Mouse (Mus musculus): ENCODE measurements around the gene Apopt1. TPM values are rescaled to one million over a fixed set of nuclear protein-coding genes. Genes with fewer than 3 reads are reported as not detected.

The Apopt1 gene
- polyA plus RNA-seq, 1 experiment from 2014 or later: 56.8 TPM

- WGBS: under 1% methylated on average over 51 of the region's 51 CpGs
- Histone ChIP-seq H3K4me1 (ENCODE audit: control insufficient read depth, insufficient read depth, low read length) (peaks cover 14% of the 10 kb centered on the region), H3K9me3 (replicated peaks; ENCODE audit: control insufficient read depth, low read length, poor library complexity, severe bottlenecking) (no peaks in the 10 kb centered on the region)
Observed at GRCm38 (mm10) chr12:111677882-111678669, 35.0 kb upstream of the Apopt1 start, which contains the start of gene Trmt61a. Gene Trmt61a, plus strand, starts transcription at chr12:111678105.

GRCm38 (mm10) chr12:111678670-111678933 is 34.5 kb upstream of the Apopt1 start:
- 8% methylated on average over 13 of the region's 13 CpGs for WGBS
- H3K4me1 ChIP-seq (ENCODE audit: control insufficient read depth, insufficient read depth, low read length): peaks cover 14% of the 10 kb centered on the region
- no peaks in the 10 kb centered on the region for H3K9me3 ChIP-seq (replicated peaks; ENCODE audit: control insufficient read depth, low read length, poor library complexity, severe bottlenecking)
- no peaks in the 10 kb centered on the region for H3K36me3 ChIP-seq (ENCODE audit: control insufficient read depth, insufficient read depth, low read length)
- H3K4me3 ChIP-seq (ENCODE audit: low read depth, low read length): peak overlapping the region; percentile 64
- ATAC-seq: no peak
- H3K4me2 ChIP-seq (ENCODE audit: low read length): peak overlapping the region; percentile 93
- peak overlapping the region; percentile 73 for H3K9ac ChIP-seq (ENCODE audit: low read depth, low read length)
- H3K27me3 ChIP-seq (ENCODE audit: control insufficient read depth, insufficient read depth, low read depth, low read length): no peaks in the 10 kb centered on the region
- H3K27ac ChIP-seq (ENCODE audit: low read length): no peak overlapping the region

More at GRCm38 (mm10) chr12:111677882-111678669, 35.0 kb upstream of the Apopt1 start, which contains the start of gene Trmt61a:
- no peaks in the 10 kb centered on the region for H3K27me3 ChIP-seq (ENCODE audit: control insufficient read depth, insufficient read depth, low read depth, low read length)
- H3K27ac ChIP-seq (ENCODE audit: low read length): peak within 1 kb of the TSS; percentile 85
- H3K9ac ChIP-seq (ENCODE audit: low read depth, low read length): peak within 1 kb of the TSS; percentile 73
- ATAC-seq: peak; percentile 91
- H3K4me2 ChIP-seq (ENCODE audit: low read length): peak within 1 kb of the TSS; percentile 93
- H3K36me3 ChIP-seq (ENCODE audit: control insufficient read depth, insufficient read depth, low read length): no peaks in the 10 kb centered on the region
- H3K4me3 ChIP-seq (ENCODE audit: low read depth, low read length): peak within 1 kb of the TSS; percentile 64

- no peak for ATAC-seq
- no peak overlapping the region for H3K27ac ChIP-seq (ENCODE audit: low read length)
- peak overlapping the region; percentile 64 for H3K4me3 ChIP-seq (ENCODE audit: low read depth, low read length)
- H3K27me3 ChIP-seq (ENCODE audit: control insufficient read depth, insufficient read depth, low read depth, low read length): no peaks in the 10 kb centered on the region
- peaks cover 14% of the 10 kb centered on the region for H3K4me1 ChIP-seq (ENCODE audit: control insufficient read depth, insufficient read depth, low read length)
- H3K36me3 ChIP-seq (ENCODE audit: control insufficient read depth, insufficient read depth, low read length): no peaks in the 10 kb centered on the region
- WGBS: 57% methylated on average over 7 of the region's 7 CpGs
- H3K9me3 ChIP-seq (replicated peaks; ENCODE audit: control insufficient read depth, low read length, poor library complexity, severe bottlenecking): no peaks in the 10 kb centered on the region
- peak overlapping the region; percentile 93 for H3K4me2 ChIP-seq (ENCODE audit: low read length)
- no peak overlapping the region for H3K9ac ChIP-seq (ENCODE audit: low read depth, low read length)
Observed at GRCm38 (mm10) chr12:111678997-111679396, 34.1 kb upstream of the Apopt1 start.

DNA sequence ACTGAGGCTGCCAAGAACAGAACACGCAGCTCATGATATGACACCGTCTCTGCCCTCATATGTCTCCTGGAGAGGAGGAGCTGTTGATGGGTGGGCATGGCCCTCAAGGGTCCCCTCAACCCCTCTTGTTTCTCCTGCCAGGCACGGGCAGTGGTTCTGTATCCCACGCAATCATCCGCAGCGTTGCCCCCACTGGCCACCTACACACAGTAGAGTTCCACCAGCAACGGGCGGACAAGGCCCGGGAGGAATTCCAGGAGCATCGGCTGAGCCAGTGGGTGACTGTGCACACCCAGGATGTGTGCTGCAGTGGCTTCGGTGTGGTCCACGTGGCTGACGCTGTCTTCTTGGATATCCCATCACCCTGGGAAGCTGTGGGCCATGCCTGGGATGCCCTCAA is 32.4 kb upstream of the Apopt1 start:
- Histone ChIP-seq H3K36me3 (ENCODE audit: control insufficient read depth, insufficient read depth, low read length) (no peaks in the 10 kb centered on the region), H3K27ac (ENCODE audit: low read length) (no peak overlapping the region), H3K4me1 (ENCODE audit: control insufficient read depth, insufficient read depth, low read length) (peaks cover 14% of the 10 kb centered on the region), H3K4me2 (ENCODE audit: low read length) (no peak overlapping the region), H3K4me3 (ENCODE audit: low read depth, low read length) (no peak overlapping the region), H3K9me3 (replicated peaks; ENCODE audit: control insufficient read depth, low read length, poor library complexity, severe bottlenecking) (no peaks in the 10 kb centered on the region), H3K27me3 (ENCODE audit: control insufficient read depth, insufficient read depth, low read depth, low read length) (no peaks in the 10 kb centered on the region), H3K9ac (ENCODE audit: low read depth, low read length) (no peak overlapping the region)
- 96% methylated on average over 13 of the region's 13 CpGs for WGBS
- no peak for ATAC-seq

DNA sequence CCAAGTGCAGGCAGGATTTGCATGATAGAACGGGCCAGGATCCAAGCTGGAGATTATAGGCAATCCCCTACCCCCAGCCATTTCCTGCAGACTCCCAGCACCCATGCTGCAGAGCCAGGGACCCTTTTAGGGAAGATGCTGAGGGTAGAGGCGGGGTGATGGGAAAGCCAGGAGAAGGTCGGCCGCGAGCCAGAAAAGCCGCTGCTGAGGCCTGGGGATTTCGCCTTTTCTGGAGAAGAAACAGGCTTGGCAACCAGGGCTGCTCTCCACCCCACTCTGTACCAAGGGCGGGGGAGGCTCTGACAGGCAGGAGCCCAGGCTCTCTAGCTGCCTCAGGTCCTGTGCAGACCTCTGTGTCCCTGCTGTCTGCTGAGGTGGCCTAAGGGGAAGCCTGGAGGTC is 31.8 kb upstream of the Apopt1 start:
- 93% methylated on average over 8 of the region's 8 CpGs for WGBS
- Histone ChIP-seq H3K4me3 (ENCODE audit: low read depth, low read length) (no peak overlapping the region), H3K4me2 (ENCODE audit: low read length) (no peak overlapping the region), H3K9ac (ENCODE audit: low read depth, low read length) (no peak overlapping the region), H3K27ac (ENCODE audit: low read length) (no peak overlapping the region), H3K27me3 (ENCODE audit: control insufficient read depth, insufficient read depth, low read depth, low read length) (no peaks in the 10 kb centered on the region), H3K36me3 (ENCODE audit: control insufficient read depth, insufficient read depth, low read length) (no peaks in the 10 kb centered on the region), H3K9me3 (replicated peaks; ENCODE audit: control insufficient read depth, low read length, poor library complexity, severe bottlenecking) (no peaks in the 10 kb centered on the region), H3K4me1 (ENCODE audit: control insufficient read depth, insufficient read depth, low read length) (peaks cover 14% of the 10 kb centered on the region)
- ATAC-seq: no peak

DNA sequence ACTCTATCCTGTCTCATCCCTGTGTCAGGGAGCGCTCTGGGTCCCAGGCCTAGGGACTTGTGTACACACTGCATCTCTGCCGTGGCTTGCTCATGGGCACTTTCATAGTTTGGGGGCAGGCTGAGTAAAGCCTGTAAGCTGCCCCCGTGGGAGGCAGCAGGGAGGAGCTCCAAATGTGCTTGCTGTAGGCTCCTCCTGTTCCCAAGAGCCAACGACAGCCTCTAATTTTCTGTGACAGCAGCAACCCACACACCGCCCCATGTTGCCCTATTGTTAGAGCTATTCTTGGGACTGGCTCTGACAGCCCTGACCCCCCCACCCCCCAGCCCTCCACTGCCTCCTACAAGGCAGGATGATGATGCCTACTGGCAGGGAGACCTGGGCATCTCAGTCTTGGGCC is 31.1 kb upstream of the Apopt1 start:
- WGBS: 81% methylated on average over 5 of the region's 5 CpGs
- no peaks in the 10 kb centered on the region for H3K9me3 ChIP-seq (replicated peaks; ENCODE audit: control insufficient read depth, low read length, poor library complexity, severe bottlenecking)
- H3K27me3 ChIP-seq (ENCODE audit: control insufficient read depth, insufficient read depth, low read depth, low read length): no peaks in the 10 kb centered on the region
- no peak overlapping the region for H3K9ac ChIP-seq (ENCODE audit: low read depth, low read length)
- no peak overlapping the region for H3K4me3 ChIP-seq (ENCODE audit: low read depth, low read length)
- no peak for ATAC-seq
- H3K4me2 ChIP-seq (ENCODE audit: low read length): no peak overlapping the region
- no peak overlapping the region for H3K27ac ChIP-seq (ENCODE audit: low read length)
- no peaks in the 10 kb centered on the region for H3K36me3 ChIP-seq (ENCODE audit: control insufficient read depth, insufficient read depth, low read length)
- H3K4me1 ChIP-seq (ENCODE audit: control insufficient read depth, insufficient read depth, low read length): peaks cover 15% of the 10 kb centered on the region

DNA sequence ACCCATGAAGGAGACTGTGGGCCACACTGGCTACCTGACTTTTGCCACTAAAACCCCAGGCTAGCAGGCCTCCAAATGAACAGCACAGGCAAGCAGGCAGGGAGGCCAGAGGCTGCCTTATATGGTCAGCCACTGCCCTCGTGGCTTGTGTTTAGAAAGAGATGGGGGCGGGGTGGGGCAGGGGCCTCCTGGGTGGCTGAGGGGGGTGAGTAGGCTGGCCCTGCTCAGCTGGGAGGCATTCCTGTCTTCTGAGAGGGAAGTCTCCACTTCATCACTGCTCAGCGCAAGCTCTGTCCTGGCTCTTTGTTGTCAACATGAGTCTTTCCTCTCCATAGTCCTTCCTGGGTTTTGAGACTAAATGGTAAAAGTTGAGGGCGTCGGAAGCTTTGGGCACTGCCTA is 30.3 kb upstream of the Apopt1 start:
- Histone ChIP-seq H3K27ac (ENCODE audit: low read length) (no peak overlapping the region), H3K4me2 (ENCODE audit: low read length) (no peak overlapping the region), H3K9me3 (replicated peaks; ENCODE audit: control insufficient read depth, low read length, poor library complexity, severe bottlenecking) (no peaks in the 10 kb centered on the region), H3K4me3 (ENCODE audit: low read depth, low read length) (no peak overlapping the region), H3K4me1 (ENCODE audit: control insufficient read depth, insufficient read depth, low read length) (peaks cover 18% of the 10 kb centered on the region), H3K36me3 (ENCODE audit: control insufficient read depth, insufficient read depth, low read length) (no peaks in the 10 kb centered on the region), H3K27me3 (ENCODE audit: control insufficient read depth, insufficient read depth, low read depth, low read length) (no peaks in the 10 kb centered on the region), H3K9ac (ENCODE audit: low read depth, low read length) (no peak overlapping the region)
- ATAC-seq: no peak
- WGBS: 67% methylated on average over 5 of the region's 5 CpGs

DNA sequence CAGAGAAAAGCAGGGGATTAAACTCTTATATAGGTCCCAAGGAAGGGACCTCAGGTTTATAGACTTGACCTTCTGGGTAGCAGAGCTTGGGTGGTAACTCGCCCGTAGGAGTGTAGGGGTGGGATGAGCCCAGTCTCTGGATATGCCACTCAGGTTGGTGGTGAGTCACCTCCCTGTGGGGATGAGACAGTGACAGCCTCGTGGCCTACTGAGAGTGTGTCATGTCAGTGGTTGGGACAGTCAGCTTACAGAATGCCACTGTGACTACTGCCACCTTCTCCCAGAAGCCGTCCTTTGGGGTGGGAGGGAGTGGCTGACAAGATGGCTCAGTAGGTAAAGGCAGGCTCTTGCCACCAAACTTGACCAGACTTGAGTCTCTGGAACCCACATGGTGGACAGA is 26.7 kb upstream of the Apopt1 start:
- no peak overlapping the region for H3K4me3 ChIP-seq (ENCODE audit: low read depth, low read length)
- H3K27ac ChIP-seq (ENCODE audit: low read length): peak overlapping the region; percentile 82
- H3K9me3 ChIP-seq (replicated peaks; ENCODE audit: control insufficient read depth, low read length, poor library complexity, severe bottlenecking): no peaks in the 10 kb centered on the region
- no peak overlapping the region for H3K4me2 ChIP-seq (ENCODE audit: low read length)
- peaks cover 13% of the 10 kb centered on the region for H3K4me1 ChIP-seq (ENCODE audit: control insufficient read depth, insufficient read depth, low read length)
- no peak overlapping the region for H3K9ac ChIP-seq (ENCODE audit: low read depth, low read length)
- ATAC-seq: no peak
- H3K27me3 ChIP-seq (ENCODE audit: control insufficient read depth, insufficient read depth, low read depth, low read length): no peaks in the 10 kb centered on the region
- WGBS: 91% methylated on average over 4 of the region's 4 CpGs
- H3K36me3 ChIP-seq (ENCODE audit: control insufficient read depth, insufficient read depth, low read length): no peaks in the 10 kb centered on the region

GRCm38 (mm10) chr12:111687350-111688068 is 25.6 kb upstream of the Apopt1 start:
- Histone ChIP-seq H3K9ac (ENCODE audit: low read depth, low read length) (peak overlapping the region; percentile 40; the same call in 1 of the 2 replicates), H3K4me3 (ENCODE audit: low read depth, low read length) (no peak overlapping the region), H3K9me3 (replicated peaks; ENCODE audit: control insufficient read depth, low read length, poor library complexity, severe bottlenecking) (no peaks in the 10 kb centered on the region), H3K27ac (ENCODE audit: low read length) (peak overlapping the region; percentile 82), H3K36me3 (ENCODE audit: control insufficient read depth, insufficient read depth, low read length) (no peaks in the 10 kb centered on the region), H3K27me3 (ENCODE audit: control insufficient read depth, insufficient read depth, low read depth, low read length) (no peaks in the 10 kb centered on the region), H3K4me1 (ENCODE audit: control insufficient read depth, insufficient read depth, low read length) (peaks cover 13% of the 10 kb centered on the region), H3K4me2 (ENCODE audit: low read length) (peak overlapping the region; percentile 7; the same call in 1 of the 2 replicates)
- peak; percentile 77 for ATAC-seq
- WGBS: 11% methylated on average over 14 of the region's 14 CpGs
